Mouse (Mus musculus): ENCODE data around the gene Snx27. TPM values are rescaled to one million over a fixed set of nuclear protein-coding genes. Genes with fewer than 3 reads are reported as not detected.
A peak's percentile ranks its signal among the peaks of the same experiment; 100 is the strongest.

Snx27 gene
- polyA plus RNA-seq, 1 experiment from 2014 or later = 41.6 TPM

GRCm38 (mm10) chr3:94612274-94612673 is 29.8 kb upstream of the Snx27 start:
- no peak overlapping the region for H3K9ac ChIP-seq (replicated peaks; ENCODE audit: low read length)
- H3K27me3 ChIP-seq (ENCODE audit: control insufficient read depth, insufficient read depth, low read length) = no peaks in the 10 kb centered on the region
- DNase-seq (ENCODE audit: low spot score) (no peak), ATAC-seq (replicated peaks; ENCODE audit: insufficient number of reproducible peaks, low FRiP score, low TSS enrichment, low read depth) (no peak)
- H3K9me3 ChIP-seq (replicated peaks; ENCODE audit: control insufficient read depth, low read length) = no peaks in the 10 kb centered on the region
- H3K27ac ChIP-seq (replicated peaks; ENCODE audit: low read depth, low read length) = no peak overlapping the region
- H3K36me3 ChIP-seq (replicated peaks; ENCODE audit: control insufficient read depth, insufficient read depth, low read depth, low read length) = no peaks in the 10 kb centered on the region
- H3K4me3 ChIP-seq (ENCODE audit: low read depth, low read length) = no peak overlapping the region
- no peaks in the 10 kb centered on the region for H3K4me1 ChIP-seq (ENCODE audit: control insufficient read depth, insufficient read depth, low read length)
- H3K4me2 ChIP-seq (ENCODE audit: low read depth, low read length) = no peak overlapping the region
- WGBS = 85% methylated on average over 1 of the region's 1 CpGs

- no peak for DNase-seq (ENCODE audit: low spot score)
- 75% methylated on average over 5 of the region's 5 CpGs for WGBS
- no peak overlapping the region for H3K9ac ChIP-seq (replicated peaks; ENCODE audit: low read length)
Observed at GRCm38 (mm10) chr3:94611834-94612233, 29.3 kb upstream of the Snx27 start.

GRCm38 (mm10) chr3:94611343-94611742 is 28.8 kb upstream of the Snx27 start:
- no peaks in the 10 kb centered on the region for H3K36me3 ChIP-seq (replicated peaks; ENCODE audit: control insufficient read depth, insufficient read depth, low read depth, low read length)
- WGBS = 66% methylated on average over 4 of the region's 4 CpGs
- no peak for ATAC-seq (replicated peaks; ENCODE audit: insufficient number of reproducible peaks, low FRiP score, low TSS enrichment, low read depth)

More at GRCm38 (mm10) chr3:94611834-94612233, 29.3 kb upstream of the Snx27 start:
- no peak overlapping the region for H3K4me2 ChIP-seq (ENCODE audit: low read depth, low read length)
- ATAC-seq (replicated peaks; ENCODE audit: insufficient number of reproducible peaks, low FRiP score, low TSS enrichment, low read depth) = no peak
- no peak overlapping the region for H3K4me3 ChIP-seq (ENCODE audit: low read depth, low read length)
- H3K4me1 ChIP-seq (ENCODE audit: control insufficient read depth, insufficient read depth, low read length) = no peaks in the 10 kb centered on the region
- H3K9me3 ChIP-seq (replicated peaks; ENCODE audit: control insufficient read depth, low read length) = no peaks in the 10 kb centered on the region
- H3K27ac ChIP-seq (replicated peaks; ENCODE audit: low read depth, low read length) = no peak overlapping the region
- no peaks in the 10 kb centered on the region for H3K36me3 ChIP-seq (replicated peaks; ENCODE audit: control insufficient read depth, insufficient read depth, low read depth, low read length)
- no peaks in the 10 kb centered on the region for H3K27me3 ChIP-seq (ENCODE audit: control insufficient read depth, insufficient read depth, low read length)

GRCm38 (mm10) chr3:94610581-94610980 is 28.1 kb upstream of the Snx27 start:
- ATAC-seq (replicated peaks; ENCODE audit: insufficient number of reproducible peaks, low FRiP score, low TSS enrichment, low read depth) (no peak), DNase-seq (ENCODE audit: low spot score) (peak; percentile 23)
- Histone ChIP-seq H3K27ac (replicated peaks; ENCODE audit: low read depth, low read length) (no peak overlapping the region), H3K9ac (replicated peaks; ENCODE audit: low read length) (no peak overlapping the region), H3K36me3 (replicated peaks; ENCODE audit: control insufficient read depth, insufficient read depth, low read depth, low read length) (no peaks in the 10 kb centered on the region), H3K4me1 (ENCODE audit: control insufficient read depth, insufficient read depth, low read length) (no peaks in the 10 kb centered on the region), H3K4me3 (ENCODE audit: low read depth, low read length) (no peak overlapping the region), H3K4me2 (ENCODE audit: low read depth, low read length) (no peak overlapping the region), H3K27me3 (ENCODE audit: control insufficient read depth, insufficient read depth, low read length) (no peaks in the 10 kb centered on the region), H3K9me3 (replicated peaks; ENCODE audit: control insufficient read depth, low read length) (no peaks in the 10 kb centered on the region)
- WGBS = 76% methylated on average over 2 of the region's 2 CpGs

More at GRCm38 (mm10) chr3:94611343-94611742, 28.8 kb upstream of the Snx27 start:
- Histone ChIP-seq H3K9me3 (replicated peaks; ENCODE audit: control insufficient read depth, low read length) (no peaks in the 10 kb centered on the region), H3K27me3 (ENCODE audit: control insufficient read depth, insufficient read depth, low read length) (no peaks in the 10 kb centered on the region), H3K4me2 (ENCODE audit: low read depth, low read length) (no peak overlapping the region), H3K4me1 (ENCODE audit: control insufficient read depth, insufficient read depth, low read length) (no peaks in the 10 kb centered on the region), H3K4me3 (ENCODE audit: low read depth, low read length) (no peak overlapping the region), H3K27ac (replicated peaks; ENCODE audit: low read depth, low read length) (no peak overlapping the region), H3K9ac (replicated peaks; ENCODE audit: low read length) (no peak overlapping the region)
- DNase-seq (ENCODE audit: low spot score) = no peak

GRCm38 (mm10) chr3:94609621-94610020 is 27.1 kb upstream of the Snx27 start:
- Histone ChIP-seq H3K27ac (replicated peaks; ENCODE audit: low read depth, low read length) (no peak overlapping the region), H3K4me2 (ENCODE audit: low read depth, low read length) (no peak overlapping the region), H3K4me1 (ENCODE audit: control insufficient read depth, insufficient read depth, low read length) (no peaks in the 10 kb centered on the region), H3K9ac (replicated peaks; ENCODE audit: low read length) (no peak overlapping the region), H3K4me3 (ENCODE audit: low read depth, low read length) (no peak overlapping the region), H3K27me3 (ENCODE audit: control insufficient read depth, insufficient read depth, low read length) (no peaks in the 10 kb centered on the region), H3K36me3 (replicated peaks; ENCODE audit: control insufficient read depth, insufficient read depth, low read depth, low read length) (no peaks in the 10 kb centered on the region), H3K9me3 (replicated peaks; ENCODE audit: control insufficient read depth, low read length) (no peaks in the 10 kb centered on the region)
- 91% methylated on average over 3 of the region's 3 CpGs for WGBS
- no peak for ATAC-seq (replicated peaks; ENCODE audit: insufficient number of reproducible peaks, low FRiP score, low TSS enrichment, low read depth)
- no peak for DNase-seq (ENCODE audit: low spot score)

GRCm38 (mm10) chr3:94601959-94602358 is 19.4 kb upstream of the Snx27 start:
- no peak for ATAC-seq (replicated peaks; ENCODE audit: insufficient number of reproducible peaks, low FRiP score, low TSS enrichment, low read depth)
- 6% methylated on average over 4 of the region's 4 CpGs for WGBS
- H3K27me3 ChIP-seq (ENCODE audit: control insufficient read depth, insufficient read depth, low read length) = no peaks in the 10 kb centered on the region

GRCm38 (mm10) chr3:94597224-94597779 is 14.8 kb upstream of the Snx27 start:
- Histone ChIP-seq H3K36me3 (replicated peaks; ENCODE audit: control insufficient read depth, insufficient read depth, low read depth, low read length) (no peaks in the 10 kb centered on the region), H3K27ac (replicated peaks; ENCODE audit: low read depth, low read length) (no peak overlapping the region), H3K4me2 (ENCODE audit: low read depth, low read length) (no peak overlapping the region), H3K27me3 (ENCODE audit: control insufficient read depth, insufficient read depth, low read length) (no peaks in the 10 kb centered on the region), H3K9ac (replicated peaks; ENCODE audit: low read length) (no peak overlapping the region), H3K4me1 (ENCODE audit: control insufficient read depth, insufficient read depth, low read length) (no peaks in the 10 kb centered on the region), H3K4me3 (ENCODE audit: low read depth, low read length) (no peak overlapping the region), H3K9me3 (replicated peaks; ENCODE audit: control insufficient read depth, low read length) (no peaks in the 10 kb centered on the region)
- ATAC-seq (replicated peaks; ENCODE audit: insufficient number of reproducible peaks, low FRiP score, low TSS enrichment, low read depth) = no peak
- 81% methylated on average over 3 of the region's 3 CpGs for WGBS
- no peak for DNase-seq (ENCODE audit: low spot score)

More at GRCm38 (mm10) chr3:94601959-94602358, 19.4 kb upstream of the Snx27 start:
- Histone ChIP-seq H3K27ac (replicated peaks; ENCODE audit: low read depth, low read length) (no peak overlapping the region), H3K9me3 (replicated peaks; ENCODE audit: control insufficient read depth, low read length) (no peaks in the 10 kb centered on the region), H3K4me1 (ENCODE audit: control insufficient read depth, insufficient read depth, low read length) (no peaks in the 10 kb centered on the region), H3K4me3 (ENCODE audit: low read depth, low read length) (no peak overlapping the region), H3K36me3 (replicated peaks; ENCODE audit: control insufficient read depth, insufficient read depth, low read depth, low read length) (no peaks in the 10 kb centered on the region), H3K9ac (replicated peaks; ENCODE audit: low read length) (no peak overlapping the region), H3K4me2 (ENCODE audit: low read depth, low read length) (no peak overlapping the region)
- peak; percentile 79 for DNase-seq (ENCODE audit: low spot score)

- no peak for ATAC-seq (replicated peaks; ENCODE audit: insufficient number of reproducible peaks, low FRiP score, low TSS enrichment, low read depth)
- Histone ChIP-seq H3K36me3 (replicated peaks; ENCODE audit: control insufficient read depth, insufficient read depth, low read depth, low read length) (no peaks in the 10 kb centered on the region), H3K27me3 (ENCODE audit: control insufficient read depth, insufficient read depth, low read length) (no peaks in the 10 kb centered on the region), H3K4me2 (ENCODE audit: low read depth, low read length) (no peak overlapping the region), H3K27ac (replicated peaks; ENCODE audit: low read depth, low read length) (no peak overlapping the region), H3K9me3 (replicated peaks; ENCODE audit: control insufficient read depth, low read length) (no peaks in the 10 kb centered on the region), H3K4me3 (ENCODE audit: low read depth, low read length) (no peak overlapping the region), H3K4me1 (ENCODE audit: control insufficient read depth, insufficient read depth, low read length) (no peaks in the 10 kb centered on the region), H3K9ac (replicated peaks; ENCODE audit: low read length) (no peak overlapping the region)
- no peak for DNase-seq (ENCODE audit: low spot score)
- WGBS = 88% methylated on average over 6 of the region's 6 CpGs
Observed at GRCm38 (mm10) chr3:94595871-94596287, 13.4 kb upstream of the Snx27 start.
